Mouse (Mus musculus): ENCODE data around the gene Lpar1.

The Lpar1 gene

GRCm38 (mm10) chr4:58553631-58554358 lies at the start of gene Lpar1:
Gene Lpar1 (minus strand): TSS chr4:58553898.
- DNase-seq (ENCODE audit: low read depth, low spot score): no peak

- DNase-seq (ENCODE audit: low read depth, low spot score): no peak
Measured at GRCm38 (mm10) chr4:58585942-58586341, 32.2 kb upstream of the Lpar1 start.

GRCm38 (mm10) chr4:58581191-58581590 lies 27.5 kb upstream of the Lpar1 start:
- DNase-seq (ENCODE audit: low read depth, low spot score): no peak

GRCm38 (mm10) chr4:58580516-58580915 lies 26.8 kb upstream of the Lpar1 start:
- DNase-seq (ENCODE audit: low read depth, low spot score): no peak

- DNase-seq (ENCODE audit: low read depth, low spot score): no peak
Measured at GRCm38 (mm10) chr4:58580098-58580497, 26.4 kb upstream of the Lpar1 start.

- peak; percentile 64 for DNase-seq (ENCODE audit: low read depth, low spot score)
Measured at GRCm38 (mm10) chr4:58578488-58578887, 24.8 kb upstream of the Lpar1 start.

- DNase-seq (ENCODE audit: low read depth, low spot score): no peak
Measured at GRCm38 (mm10) chr4:58577382-58578048, 23.8 kb upstream of the Lpar1 start.

GRCm38 (mm10) chr4:58575831-58576230 lies 22.1 kb upstream of the Lpar1 start:
- peak; percentile 75 for DNase-seq (ENCODE audit: low read depth, low spot score)

- DNase-seq (ENCODE audit: low read depth, low spot score): no peak
Measured at GRCm38 (mm10) chr4:58574024-58574423, 20.3 kb upstream of the Lpar1 start.

GRCm38 (mm10) chr4:58572446-58572845 lies 18.7 kb upstream of the Lpar1 start:
- no peak for DNase-seq (ENCODE audit: low read depth, low spot score)

GRCm38 (mm10) chr4:58571661-58572060 lies 18.0 kb upstream of the Lpar1 start:
- no peak for DNase-seq (ENCODE audit: low read depth, low spot score)

- DNase-seq (ENCODE audit: low read depth, low spot score): no peak
Measured at GRCm38 (mm10) chr4:58571232-58571631, 17.5 kb upstream of the Lpar1 start.

GRCm38 (mm10) chr4:58568486-58568885 lies 14.8 kb upstream of the Lpar1 start:
- DNase-seq (ENCODE audit: low read depth, low spot score): peak; percentile 76

GRCm38 (mm10) chr4:58562776-58563175 lies 9.1 kb upstream of the Lpar1 start:
- no peak for DNase-seq (ENCODE audit: low read depth, low spot score)

GRCm38 (mm10) chr4:58557001-58557400 lies 3.3 kb upstream of the Lpar1 start:
- no peak for DNase-seq (ENCODE audit: low read depth, low spot score)

- DNase-seq (ENCODE audit: low read depth, low spot score): no peak
Measured at GRCm38 (mm10) chr4:58554359-58554838, 701 bp upstream of the Lpar1 start.

GRCm38 (mm10) chr4:58552731-58553630 lies 717 bp downstream of the Lpar1 start:
- peak; percentile 55 for DNase-seq (ENCODE audit: low read depth, low spot score)

- DNase-seq (ENCODE audit: low read depth, low spot score): no peak
Measured at GRCm38 (mm10) chr4:58552229-58552628, 1.5 kb downstream of the Lpar1 start.

- DNase-seq (ENCODE audit: low read depth, low spot score): peak; percentile 78
Measured at GRCm38 (mm10) chr4:58551820-58552219, 1.9 kb downstream of the Lpar1 start.

GRCm38 (mm10) chr4:58547725-58548124 lies 6.0 kb downstream of the Lpar1 start:
- DNase-seq (ENCODE audit: low read depth, low spot score): no peak

- DNase-seq (ENCODE audit: low read depth, low spot score): no peak
Measured at GRCm38 (mm10) chr4:58547273-58547565, 6.5 kb downstream of the Lpar1 start.
